Mouse (Mus musculus) gastrocnemius, adult 8-10 months (tissue): ENCODE data around the gene Steap1. TPM values are rescaled to one million over a fixed set of nuclear protein-coding genes. Genes with fewer than 3 reads are reported as not detected.

Experiments
- DNase-seq, 2 experiments: peaks; one replicate each; pipeline ENCODE4 v3.0.0; 2022; ENCODE audit warnings: low spot score in 2 of 2
- total RNA-seq, 4 experiments: library from RNA; stranded (reverse); gene quantifications; 2 replicates each; pipeline ENCODE4 v1.2.4; 2022

Steap1 gene
- total RNA-seq, 4 experiments from 2014 or later: not detected

GRCm38 (mm10) chr5:5688228-5688627, 60.9 kb downstream of the Steap1 start:
- no peak for DNase-seq

- no peak for DNase-seq
Measured at GRCm38 (mm10) chr5:5686973-5687372, 62.2 kb downstream of the Steap1 start.

Other genes starting within 250 kb of the Steap1 start
- 10 to 100 TPM; 12.1 to 15.5 (median 14.1) TPM for gene Cldn12, start 234.4 kb downstream of the Steap1 start, total RNA-seq
- 10 to 100 TPM in 1 of 4 experiments, 1 to 10 TPM in 3; 6.7 to 10.0 (median 7.6) TPM for gene Gtpbp10, start 189.8 kb downstream of the Steap1 start, total RNA-seq
- gene Gm8773, start 175.5 kb downstream of the Steap1 start, total RNA-seq: not detected
- gene Cfap69, start 85.1 kb downstream of the Steap1 start, total RNA-seq: under 1 TPM in 1 of 4 experiments, not detected in 3; 0.41 TPM
- under 1 TPM; 0.27 to 0.41 (median 0.37) TPM for gene Steap2, start 54.7 kb downstream of the Steap1 start, total RNA-seq